Mouse (Mus musculus): ENCODE results near the gene Armh2.
"Not testable (repeated sequence)": the region's sequence is repeated elsewhere in the genome, so short reads cannot be mapped to it uniquely, and the experiment has no call there.

The Armh2 gene

GRCm38 (mm10) chr13:24757820-24758564, 17.0 kb downstream of the Armh2 start:
- DNase-seq (ENCODE audit: low read depth, low spot score): no peak

GRCm38 (mm10) chr13:24759451-24759850, 18.4 kb downstream of the Armh2 start:
- DNase-seq (ENCODE audit: low read depth, low spot score): no peak

DNA sequence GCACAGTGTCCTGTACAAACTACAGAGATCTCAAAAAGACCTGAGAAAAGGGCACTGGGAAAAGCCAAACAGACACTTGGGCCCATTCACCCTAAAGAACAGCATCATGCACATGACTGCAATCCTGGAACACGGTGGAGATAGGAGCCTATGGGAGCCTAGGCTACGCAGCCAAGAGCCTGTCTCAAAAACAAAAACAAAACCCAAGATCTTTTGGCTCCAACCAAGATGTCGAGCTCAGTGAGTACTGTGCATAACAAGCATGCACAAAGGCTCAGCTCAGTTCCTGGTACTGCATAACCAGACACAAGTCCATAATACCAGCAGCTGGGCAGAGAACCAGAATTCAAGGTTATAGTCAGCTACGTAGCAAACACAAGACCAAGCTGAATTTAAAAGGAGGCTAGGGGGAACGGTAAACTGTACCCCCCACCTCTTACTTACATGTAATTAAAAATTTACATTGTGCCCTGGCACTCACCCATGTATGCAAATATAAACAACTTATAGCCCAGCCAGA, 19.4 kb downstream of the Armh2 start:
- DNase-seq (ENCODE audit: low read depth, low spot score): no peak

DNA sequence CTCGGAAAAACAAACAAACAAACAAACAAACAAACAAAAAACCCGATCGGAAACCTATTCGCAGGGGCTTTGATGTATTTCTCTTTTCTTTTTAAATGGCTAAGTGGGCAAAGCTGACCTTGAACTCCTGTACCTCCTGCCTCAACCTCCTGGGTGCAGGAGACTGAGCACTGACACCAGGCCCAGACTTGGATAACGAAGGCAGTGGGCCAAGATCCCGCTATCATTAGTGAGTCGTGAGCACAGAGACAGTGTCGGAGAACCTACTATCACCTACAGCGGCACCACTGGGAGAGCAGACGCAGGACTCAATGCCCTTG, 20.0 kb downstream of the Armh2 start:
- no peak for DNase-seq (ENCODE audit: low read depth, low spot score)

- DNase-seq (ENCODE audit: low read depth, low spot score): peak; percentile 88
These were observed 20.6 kb downstream of the Armh2 start, which contains the start of gene Gmnn for GRCm38 (mm10) chr13:24761403-24762227. TSS of gene Gmnn (minus strand) at chr13:24761923.

GRCm38 (mm10) chr13:24762254-24762653, 21.2 kb downstream of the Armh2 start:
- no peak for DNase-seq (ENCODE audit: low read depth, low spot score)

- not testable (repeated sequence) for DNase-seq (ENCODE audit: low read depth, low spot score)
These were observed 26.8 kb downstream of the Armh2 start for GRCm38 (mm10) chr13:24767809-24768208.

GRCm38 (mm10) chr13:24771482-24771881, 30.4 kb downstream of the Armh2 start:
- not testable (repeated sequence) for DNase-seq (ENCODE audit: low read depth, low spot score)

DNA sequence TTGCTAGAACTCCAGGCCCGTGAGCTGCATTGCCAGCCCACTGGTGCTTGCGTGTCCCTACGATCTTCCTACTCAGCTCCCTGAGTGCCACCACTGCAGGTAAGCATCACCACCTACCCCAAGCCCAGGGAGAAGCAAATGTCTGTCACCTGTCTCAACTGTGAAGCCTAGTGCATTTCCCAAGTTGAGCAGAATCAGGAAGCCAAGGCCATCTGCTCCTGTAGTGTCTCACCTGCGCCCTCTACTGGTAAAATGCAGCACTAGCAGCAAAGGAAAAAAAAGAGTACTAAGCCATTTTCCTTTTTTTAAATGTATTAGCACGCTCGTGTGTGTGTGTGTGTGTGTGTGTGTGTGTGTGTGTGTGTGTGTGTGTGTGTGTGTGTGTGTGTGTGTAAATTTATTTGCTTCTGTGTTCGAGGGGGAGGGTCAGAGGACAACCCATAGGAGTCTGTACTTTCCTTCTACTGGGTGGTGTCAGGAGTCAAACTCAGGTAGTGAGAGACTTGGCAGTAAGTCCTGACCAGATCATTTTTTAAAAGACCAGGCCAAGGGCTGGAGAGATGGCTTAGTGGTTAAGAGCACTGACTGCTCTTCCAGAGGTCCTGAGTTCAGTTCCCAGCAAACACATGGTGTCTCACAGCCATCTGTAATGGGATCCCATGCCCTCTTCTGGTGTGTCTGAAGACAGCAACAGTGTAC, 35.3 kb downstream of the Armh2 start:
- peak; percentile 81 for DNase-seq (ENCODE audit: low read depth, low spot score)

DNA sequence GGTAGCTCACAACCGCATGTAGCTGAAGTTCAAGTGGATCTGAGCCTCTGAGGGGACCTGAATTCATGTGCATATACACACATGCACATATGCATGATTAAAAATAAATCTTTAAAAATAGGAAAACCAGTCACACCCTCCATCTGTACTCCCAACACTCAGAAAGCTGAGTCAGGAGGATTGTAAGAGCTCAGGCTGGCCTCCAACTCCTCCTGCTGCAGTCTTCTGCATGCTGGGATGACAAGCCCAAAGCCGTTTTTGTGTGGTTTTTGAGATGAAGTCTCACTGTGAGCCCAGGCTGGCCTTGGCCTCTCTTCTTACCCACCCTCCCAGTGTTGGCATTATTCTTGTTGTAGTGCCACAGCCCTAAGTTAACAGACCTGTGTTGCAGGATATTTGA, 37.0 kb downstream of the Armh2 start:
- peak; percentile 35 for DNase-seq (ENCODE audit: low read depth, low spot score)

GRCm38 (mm10) chr13:24778706-24779380, 37.8 kb downstream of the Armh2 start:
- DNase-seq (ENCODE audit: low read depth, low spot score): no peak

DNA sequence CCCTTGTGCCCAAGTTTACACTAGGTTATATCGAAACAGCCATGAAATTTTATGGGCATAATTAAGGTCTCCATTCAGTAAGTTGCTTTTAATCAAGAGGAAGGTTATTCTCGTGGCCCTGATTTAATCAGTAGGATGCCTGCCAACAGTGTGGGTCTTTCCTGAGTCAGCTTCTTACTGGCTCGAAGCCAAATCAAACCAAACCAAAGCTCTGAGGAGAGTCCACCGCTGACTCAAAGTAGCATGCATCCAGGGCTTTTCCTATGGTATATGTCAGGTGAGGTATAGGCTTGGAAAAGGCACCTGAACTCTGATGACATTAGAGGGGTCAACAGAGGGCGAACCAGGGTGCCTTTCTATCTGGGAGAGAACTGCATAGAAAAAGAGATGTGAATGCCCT, 40.9 kb downstream of the Armh2 start:
- DNase-seq (ENCODE audit: low read depth, low spot score): no peak

GRCm38 (mm10) chr13:24786014-24786490, 45.0 kb downstream of the Armh2 start:
- peak; percentile 97 for DNase-seq (ENCODE audit: low read depth, low spot score)

GRCm38 (mm10) chr13:24787477-24787876, 46.4 kb downstream of the Armh2 start:
- peak; percentile 42 for DNase-seq (ENCODE audit: low read depth, low spot score)

DNA sequence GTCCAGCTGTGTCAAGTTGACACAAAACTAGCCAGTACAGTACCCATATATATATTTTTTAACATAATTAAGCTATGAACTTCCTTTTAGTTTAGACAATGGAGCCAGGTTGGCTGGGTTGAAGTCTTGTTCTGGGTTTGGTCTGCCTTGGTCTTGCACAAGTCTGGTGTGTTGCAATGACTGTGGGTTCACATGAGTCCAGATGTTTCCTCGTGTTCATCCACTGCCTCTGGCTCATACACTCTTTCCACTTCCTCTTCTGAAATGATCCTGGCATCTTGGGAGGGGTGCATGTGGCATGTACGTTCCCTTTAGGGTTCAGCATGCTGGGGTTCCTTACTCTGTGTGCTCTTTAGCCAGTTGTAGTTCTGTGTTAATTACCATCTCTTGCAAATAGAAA, 50.3 kb downstream of the Armh2 start:
- peak; percentile 33 for DNase-seq (ENCODE audit: low read depth, low spot score)

DNA sequence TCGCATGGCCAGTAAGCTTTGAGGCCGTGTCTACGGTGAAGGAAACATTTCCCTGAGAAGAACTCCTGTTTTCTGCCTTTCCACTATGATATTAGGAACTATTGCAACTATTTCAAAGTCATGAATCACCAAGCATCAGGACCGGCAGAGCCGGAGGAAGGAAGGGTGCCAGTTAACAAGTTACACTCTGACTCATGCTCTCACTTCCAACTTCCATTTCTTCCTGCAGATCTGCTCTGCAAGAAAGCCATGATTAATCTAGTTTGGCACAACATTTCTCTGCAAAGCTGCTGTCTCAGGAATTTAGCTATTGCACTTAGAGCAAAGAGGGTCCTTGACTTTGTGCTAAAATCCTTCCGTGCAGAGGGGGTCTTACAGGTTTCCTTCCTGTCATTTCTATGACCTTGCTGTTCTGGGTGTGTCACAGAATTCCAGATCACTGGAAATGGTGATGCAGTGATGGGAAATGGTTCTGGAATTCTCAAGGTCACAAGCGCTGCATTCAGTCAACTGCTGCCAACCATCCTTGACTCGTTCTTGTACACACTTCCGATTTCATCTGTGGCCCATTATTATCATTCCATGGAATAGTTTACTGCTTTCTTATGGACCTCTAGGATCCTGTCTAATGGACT, 51.5 kb downstream of the Armh2 start:
- DNase-seq (ENCODE audit: low read depth, low spot score): peak; percentile 83
